Mouse (Mus musculus): ENCODE measurements around the gene Nfia. TPM values are rescaled to one million over a fixed set of nuclear protein-coding genes. Genes with fewer than 3 reads are reported as not detected.

The Nfia gene
- polyA plus RNA-seq, 1 experiment from 2014 or later, result 28.6 TPM

- peaks cover 13% of the 10 kb centered on the region; the same call in 1 of the 2 replicates for H3K4me1 ChIP-seq
Observed at GRCm38 (mm10) chr4:97990431-97990830, 217.9 kb downstream of the Nfia start.

GRCm38 (mm10) chr4:97991395-97991794 is 218.9 kb downstream of the Nfia start:
- Histone ChIP-seq H3K27ac (replicated peaks) (no peak overlapping the region), H3K9ac (replicated peaks) (no peak overlapping the region), H3K4me2 (replicated peaks) (no peak overlapping the region), H3K27me3 (peaks cover 22% of the 10 kb centered on the region), H3K4me1 (peaks cover 13% of the 10 kb centered on the region; the same call in 1 of the 2 replicates), H3K9me3 (no peaks in the 10 kb centered on the region), H3K36me3 (no peaks in the 10 kb centered on the region), H3K4me3 (no peak overlapping the region)
- WGBS, result 74% methylated on average over 11 of the region's 11 CpGs
- no peak for ATAC-seq (ENCODE audit: low FRiP score, low read depth)

More at GRCm38 (mm10) chr4:97990431-97990830, 217.9 kb downstream of the Nfia start:
- Histone ChIP-seq H3K36me3 (no peaks in the 10 kb centered on the region), H3K4me2 (replicated peaks) (no peak overlapping the region), H3K9ac (replicated peaks) (no peak overlapping the region), H3K4me3 (no peak overlapping the region), H3K27me3 (peaks cover 22% of the 10 kb centered on the region), H3K27ac (replicated peaks) (no peak overlapping the region), H3K9me3 (no peaks in the 10 kb centered on the region)
- WGBS, result 79% methylated on average over 5 of the region's 5 CpGs
- ATAC-seq (ENCODE audit: low FRiP score, low read depth), result no peak

- Histone ChIP-seq H3K4me1 (peaks cover 13% of the 10 kb centered on the region; the same call in 1 of the 2 replicates), H3K27me3 (peaks cover 20% of the 10 kb centered on the region), H3K27ac (replicated peaks) (no peak overlapping the region), H3K9me3 (no peaks in the 10 kb centered on the region), H3K36me3 (no peaks in the 10 kb centered on the region), H3K9ac (replicated peaks) (no peak overlapping the region), H3K4me3 (no peak overlapping the region), H3K4me2 (replicated peaks) (no peak overlapping the region)
- ATAC-seq (ENCODE audit: low FRiP score, low read depth), result no peak
- 10% methylated on average over 3 of the region's 3 CpGs for WGBS
Observed at GRCm38 (mm10) chr4:97991880-97992279, 219.3 kb downstream of the Nfia start.

GRCm38 (mm10) chr4:97995911-97996712 is 223.6 kb downstream of the Nfia start:
- ATAC-seq (ENCODE audit: low FRiP score, low read depth), result no peak
- Histone ChIP-seq H3K4me1 (peaks cover 3% of the 10 kb centered on the region; the same call in 1 of the 2 replicates), H3K27ac (replicated peaks) (no peak overlapping the region), H3K9me3 (no peaks in the 10 kb centered on the region), H3K36me3 (no peaks in the 10 kb centered on the region), H3K27me3 (peaks cover 8% of the 10 kb centered on the region; the same call in 1 of the 2 replicates), H3K9ac (replicated peaks) (no peak overlapping the region), H3K4me2 (replicated peaks) (no peak overlapping the region), H3K4me3 (no peak overlapping the region)
- WGBS, result 87% methylated on average over 8 of the region's 8 CpGs

GRCm38 (mm10) chr4:97997151-97997817 is 224.8 kb downstream of the Nfia start:
- no peak overlapping the region for H3K27ac ChIP-seq (replicated peaks)
- no peak for ATAC-seq (ENCODE audit: low FRiP score, low read depth)

GRCm38 (mm10) chr4:98002206-98002605 is 229.7 kb downstream of the Nfia start:
- H3K27me3 ChIP-seq, result 0 out of 2 replicates have a peak, but pooled peaks cover 6% of the 10 kb centered on the region
- peaks cover 26% of the 10 kb centered on the region for H3K4me1 ChIP-seq

More at GRCm38 (mm10) chr4:97997151-97997817, 224.8 kb downstream of the Nfia start:
- Histone ChIP-seq H3K27me3 (0 out of 2 replicates have a peak, but pooled peaks cover 8% of the 10 kb centered on the region), H3K36me3 (no peaks in the 10 kb centered on the region), H3K4me1 (no peaks in the 10 kb centered on the region), H3K9ac (replicated peaks) (no peak overlapping the region), H3K4me2 (replicated peaks) (no peak overlapping the region), H3K4me3 (no peak overlapping the region), H3K9me3 (no peaks in the 10 kb centered on the region)
- WGBS, result 87% methylated on average over 11 of the region's 11 CpGs

GRCm38 (mm10) chr4:98003323-98004107 is 231.0 kb downstream of the Nfia start:
- Histone ChIP-seq H3K4me3 (no peak overlapping the region), H3K4me2 (replicated peaks) (peak overlapping the region; percentile 23; the same call in 1 of the 2 replicates), H3K27ac (replicated peaks) (peak overlapping the region; percentile 77), H3K27me3 (0 out of 2 replicates have a peak, but pooled peaks cover 3% of the 10 kb centered on the region), H3K9ac (replicated peaks) (no peak overlapping the region; the same call in 1 of the 2 replicates), H3K4me1 (peaks cover 26% of the 10 kb centered on the region), H3K36me3 (no peaks in the 10 kb centered on the region), H3K9me3 (no peaks in the 10 kb centered on the region)
- ATAC-seq (ENCODE audit: low FRiP score, low read depth), result peak; percentile 86
- WGBS, result 16% methylated on average over 12 of the region's 12 CpGs

More at GRCm38 (mm10) chr4:98002206-98002605, 229.7 kb downstream of the Nfia start:
- ATAC-seq (ENCODE audit: low FRiP score, low read depth), result no peak
- no peak overlapping the region for H3K27ac ChIP-seq (replicated peaks)
- H3K9ac ChIP-seq (replicated peaks), result no peak overlapping the region
- WGBS, result 89% methylated on average over 5 of the region's 5 CpGs
- no peaks in the 10 kb centered on the region for H3K9me3 ChIP-seq
- no peak overlapping the region for H3K4me2 ChIP-seq (replicated peaks)
- H3K36me3 ChIP-seq, result no peaks in the 10 kb centered on the region
- no peak overlapping the region for H3K4me3 ChIP-seq

- H3K9ac ChIP-seq (replicated peaks), result no peak overlapping the region
- no peaks in the 10 kb centered on the region for H3K9me3 ChIP-seq
- WGBS, result 8% methylated on average over 11 of the region's 11 CpGs
- H3K4me2 ChIP-seq (replicated peaks), result 0 out of 2 replicates have a peak overlapping the region, but pooled peaks have one; percentile 23
- ATAC-seq (ENCODE audit: low FRiP score, low read depth), result peak; percentile 76
- H3K4me1 ChIP-seq, result peaks cover 32% of the 10 kb centered on the region
- H3K27ac ChIP-seq (replicated peaks), result peak overlapping the region; percentile 77
- H3K36me3 ChIP-seq, result no peaks in the 10 kb centered on the region
- H3K4me3 ChIP-seq, result no peak overlapping the region
- 0 out of 2 replicates have a peak, but pooled peaks cover 3% of the 10 kb centered on the region for H3K27me3 ChIP-seq
Observed at GRCm38 (mm10) chr4:98004108-98004625, 231.6 kb downstream of the Nfia start.

- Histone ChIP-seq H3K4me1 (peaks cover 32% of the 10 kb centered on the region), H3K9me3 (no peaks in the 10 kb centered on the region), H3K27ac (replicated peaks) (peak overlapping the region; percentile 77)
Observed at GRCm38 (mm10) chr4:98004986-98005385, 232.5 kb downstream of the Nfia start.

GRCm38 (mm10) chr4:98008814-98009368 is 236.4 kb downstream of the Nfia start:
- no peak for ATAC-seq (ENCODE audit: low FRiP score, low read depth)

More at GRCm38 (mm10) chr4:98004986-98005385, 232.5 kb downstream of the Nfia start:
- WGBS, result 50% methylated on average over 6 of the region's 6 CpGs
- no peak overlapping the region for H3K4me2 ChIP-seq (replicated peaks)
- H3K4me3 ChIP-seq, result no peak overlapping the region
- ATAC-seq (ENCODE audit: low FRiP score, low read depth), result no peak
- no peak overlapping the region for H3K9ac ChIP-seq (replicated peaks)
- H3K36me3 ChIP-seq, result no peaks in the 10 kb centered on the region
- H3K27me3 ChIP-seq, result 0 out of 2 replicates have a peak, but pooled peaks cover 3% of the 10 kb centered on the region

GRCm38 (mm10) chr4:98009966-98010365 is 237.4 kb downstream of the Nfia start:
- Histone ChIP-seq H3K4me3 (no peak overlapping the region), H3K27ac (replicated peaks) (no peak overlapping the region), H3K4me2 (replicated peaks) (no peak overlapping the region), H3K9ac (replicated peaks) (no peak overlapping the region), H3K9me3 (no peaks in the 10 kb centered on the region), H3K4me1 (peaks cover 9% of the 10 kb centered on the region; the same call in 1 of the 2 replicates), H3K27me3 (no peaks in the 10 kb centered on the region), H3K36me3 (peaks cover 3% of the 10 kb centered on the region; the same call in 1 of the 2 replicates)
- 96% methylated on average over 2 of the region's 2 CpGs for WGBS
- no peak for ATAC-seq (ENCODE audit: low FRiP score, low read depth)

More at GRCm38 (mm10) chr4:98008814-98009368, 236.4 kb downstream of the Nfia start:
- WGBS, result 76% methylated on average over 4 of the region's 4 CpGs
- no peak overlapping the region for H3K27ac ChIP-seq (replicated peaks)
- no peak overlapping the region for H3K4me2 ChIP-seq (replicated peaks)
- H3K27me3 ChIP-seq, result no peaks in the 10 kb centered on the region
- H3K4me3 ChIP-seq, result no peak overlapping the region
- H3K36me3 ChIP-seq, result no peaks in the 10 kb centered on the region
- H3K9me3 ChIP-seq, result no peaks in the 10 kb centered on the region
- no peak overlapping the region for H3K9ac ChIP-seq (replicated peaks)
- H3K4me1 ChIP-seq, result peaks cover 20% of the 10 kb centered on the region
